Mouse (Mus musculus) urinary bladder, postnatal 0 days (tissue): ENCODE data around the gene Vmn1r62. TPM values are rescaled to one million over a fixed set of nuclear protein-coding genes. Genes with fewer than 3 reads are reported as not detected.

Experiments
- polyA plus RNA-seq: library from polyadenylated mRNA; unstranded; fragments of >200 nt; fragmentation: Nextera tagmentation; extraction: Ambion mirVana; gene quantifications from 2 replicates; pipeline ENCODE4 v1.2.1, GENCODE M21; 2015

The Vmn1r62 gene
- polyA plus RNA-seq = not detected in 2 replicates

GRCm38 (mm10) chr7:5673331-5673730 lies at the start of gene Vmn1r62:
Vmn1r62 (plus strand) TSS chr7:5673631.

Other genes with a start within 250 kb of the Vmn1r62 start
- not detected in 2 replicates for gene Vmn1r59, start 216.9 kb upstream of the Vmn1r62 start, polyA plus RNA-seq
- gene Vmn2r28, start 179.7 kb upstream of the Vmn1r62 start, polyA plus RNA-seq = not detected in 2 replicates
- gene Vmn1r60, start 126.3 kb upstream of the Vmn1r62 start, polyA plus RNA-seq = not detected in 2 replicates
- gene Vmn1r61, start 60.3 kb upstream of the Vmn1r62 start, polyA plus RNA-seq = not detected in 2 replicates
- gene Vmn1r63, start 131.8 kb downstream of the Vmn1r62 start, polyA plus RNA-seq = not detected in 2 replicates
- gene Vmn1r64, start 210.9 kb downstream of the Vmn1r62 start, polyA plus RNA-seq = not detected in 2 replicates